Mouse (Mus musculus): ENCODE measurements around the gene Ryr2. TPM values are rescaled to one million over a fixed set of nuclear protein-coding genes. Genes with fewer than 3 reads are reported as not detected.

Gene Ryr2
- total and polyA plus RNA-seq, 3 experiments, result 0.11 to 0.13 TPM; not detected in 1

GRCm38 (mm10) chr13:11891115-11891514, 215.6 kb downstream of the Ryr2 start:
- no peaks in the 10 kb centered on the region for H3K79me2 ChIP-seq (replicated peaks; ENCODE audit: control insufficient read depth, extremely low read depth, insufficient read depth, poor library complexity, severe bottlenecking)
- no peaks in the 10 kb centered on the region for H3K4me1 ChIP-seq (ENCODE audit: control insufficient read depth in 1 of 2, insufficient read depth in 2 of 2)
- no peaks in the 10 kb centered on the region for H3K36me3 ChIP-seq (replicated peaks in 1 of 2; ENCODE audit: control insufficient read depth in 1 of 2, insufficient read depth in 1 of 2, low read length in 1 of 2)
- no peak overlapping the region for H3K4me3 ChIP-seq (replicated peaks in 1 of 3; ENCODE audit: low read depth in 2 of 3, low read length in 2 of 3, poor library complexity in 1 of 3)
- no peaks in the 10 kb centered on the region for H3K27me3 ChIP-seq (replicated peaks)
- H3K9me3 ChIP-seq (replicated peaks; ENCODE audit: low read length), result no peaks in the 10 kb centered on the region
- no peak overlapping the region for H3K4me2 ChIP-seq (ENCODE audit: insufficient read depth, low read depth, poor library complexity, severe bottlenecking)
- DNase-seq (ENCODE audit: extremely low read depth), result no peak
- H3K9ac ChIP-seq (ENCODE audit: insufficient read depth, low read depth), result no peak overlapping the region
- no peak overlapping the region for H3K27ac ChIP-seq (ENCODE audit: insufficient read depth, low read depth)
- in situ Hi-C loops (cut with MboI; ENCODE audit: low pct_ligation_motif_present, low pct_unique_long_range_greater_than_20kb, low sequenced_read_pairs), result no loop called here
- TF ChIP-seq CTCF (conservative IDR thresholded peaks at IDR 0.05 in 1 of 2, IDR thresholded peaks at IDR 0.05 in 1 of 2; ENCODE audit: low read depth in 2 of 2, low read length in 2 of 2), result no peak
- dilution Hi-C loops (cut with MboI; ENCODE audit: extremely low pct_ligation_motif_present, extremely low pct_unique_long_range_greater_than_20kb, low sequenced_read_pairs), result no loop called here

DNA sequence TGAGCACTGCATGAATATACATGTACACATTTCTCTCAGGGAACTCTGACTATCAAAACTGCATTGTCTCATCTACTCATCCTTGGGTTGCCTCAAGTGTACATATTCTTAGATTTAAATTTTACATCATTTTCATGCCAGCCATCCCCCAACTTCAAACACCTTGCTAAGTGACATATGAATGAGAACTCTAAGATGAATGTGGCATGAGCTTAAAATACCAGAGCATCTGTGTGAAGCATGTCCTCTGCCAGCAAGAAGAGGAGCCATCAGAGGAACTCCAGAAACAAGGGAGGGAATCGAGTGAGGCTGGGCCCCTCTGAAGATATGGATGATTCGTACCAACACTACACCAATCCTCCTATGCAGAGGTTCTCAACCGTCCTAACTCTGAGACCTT, 222.6 kb downstream of the Ryr2 start:
- Histone ChIP-seq H3K27ac (ENCODE audit: insufficient read depth, low read depth) (no peak overlapping the region), H3K9ac (ENCODE audit: insufficient read depth, low read depth) (no peak overlapping the region), H3K4me1 (ENCODE audit: control insufficient read depth in 1 of 2, insufficient read depth in 2 of 2) (peaks cover 5 to 18% of the 10 kb centered on the region in 2 experiments), H3K4me3 (replicated peaks in 1 of 3; ENCODE audit: low read depth in 2 of 3, low read length in 2 of 3, poor library complexity in 1 of 3) (no peak overlapping the region), H3K27me3 (replicated peaks) (no peaks in the 10 kb centered on the region), H3K4me2 (ENCODE audit: insufficient read depth, low read depth, poor library complexity, severe bottlenecking) (no peak overlapping the region), H3K36me3 (replicated peaks in 1 of 2; ENCODE audit: control insufficient read depth in 1 of 2, insufficient read depth in 1 of 2, low read length in 1 of 2) (no peaks in the 10 kb centered on the region), H3K79me2 (replicated peaks; ENCODE audit: control insufficient read depth, extremely low read depth, insufficient read depth, poor library complexity, severe bottlenecking) (no peaks in the 10 kb centered on the region), H3K9me3 (replicated peaks; ENCODE audit: low read length) (no peaks in the 10 kb centered on the region)
- DNase-seq (ENCODE audit: extremely low read depth), result no peak
- in situ Hi-C loops (cut with MboI; ENCODE audit: low pct_ligation_motif_present, low pct_unique_long_range_greater_than_20kb, low sequenced_read_pairs), result no loop called here
- TF ChIP-seq JUND (conservative IDR thresholded peaks at IDR 0.05; ENCODE audit: low read depth, low read length) (no peak), UBTF (IDR thresholded peaks at IDR 0.05; ENCODE audit: low read depth, low read length) (no peak), MAFK (IDR thresholded peaks at IDR 0.05; ENCODE audit: insufficient replicate concordance, low read length) (no peak), ZMIZ1 (IDR thresholded peaks at IDR 0.05; ENCODE audit: low read depth, low read length) (no peak), CHD1 (IDR thresholded peaks at IDR 0.05; ENCODE audit: low read depth, low read length) (no peak), RCOR1 (conservative IDR thresholded peaks at IDR 0.05; ENCODE audit: low read depth, low read length) (no peak), TCF12 (IDR thresholded peaks at IDR 0.05; ENCODE audit: low read depth, low read length) (no peak), NELFE (IDR thresholded peaks at IDR 0.05; ENCODE audit: low read depth, low read length) (no peak), BHLHE40 (IDR thresholded peaks at IDR 0.05; ENCODE audit: low read depth, low read length) (no peak), HCFC1 (IDR thresholded peaks at IDR 0.05; ENCODE audit: low read depth, low read length) (no peak), ZC3H11A (IDR thresholded peaks at IDR 0.05; ENCODE audit: low read depth, low read length) (no peak), CHD2 (IDR thresholded peaks at IDR 0.05; ENCODE audit: low read length) (no peak), MAX (IDR thresholded peaks at IDR 0.05; ENCODE audit: low read length) (no peak), RAD21 (IDR thresholded peaks at IDR 0.05; ENCODE audit: low read depth, low read length) (no peak), IRF4 (IDR thresholded peaks at IDR 0.05; ENCODE audit: low read depth, low read length) (no peak), MYC (IDR thresholded peaks at IDR 0.05; ENCODE audit: low read depth, low read length) (no peak), E2F4 (IDR thresholded peaks at IDR 0.05; ENCODE audit: insufficient replicate concordance, low read depth, low read length) (no peak), SMC3 (IDR thresholded peaks at IDR 0.05; ENCODE audit: low read depth, low read length) (no peak)
- dilution Hi-C loops (cut with MboI; ENCODE audit: extremely low pct_ligation_motif_present, extremely low pct_unique_long_range_greater_than_20kb, low sequenced_read_pairs), result no loop called here

All from CH12.LX (cell line).